Mouse (Mus musculus) cerebellum, adult 9-10 months (tissue): ENCODE measurements around the gene Inpp5f.

Source experiments
- DNase-seq: peaks from one replicate; pipeline ENCODE4 v3.0.0; 2022

Inpp5f gene

GRCm38 (mm10) chr7:128744684-128745485 lies 133.8 kb downstream of the Inpp5f start, which contains the start of gene Sec23ip:
Gene Sec23ip, plus strand, starts transcription at chr7:128744943.
- DNase-seq, result peak; percentile 99
